Mouse (Mus musculus): Measurements from ENCODE around the gene Wdr53.

GRCm38 (mm10) chr16:32273338-32273737 lies 26.3 kb downstream of the Wdr53 start:
- peak; percentile 32 for TF ChIP-seq CTCF (IDR thresholded peaks at IDR 0.05; ENCODE audit: low read depth)
- TF ChIP-seq EP300 (IDR thresholded peaks at IDR 0.05; ENCODE audit: low read depth): no peak

Data from heart, postnatal 0 days (tissue).